Comparison of ENCODE assay signal across 23 mouse cellular contexts in genomic region chr7:19677872-19678271, GRCm38 (mm10). TPM values are rescaled to one million over a fixed set of nuclear protein-coding genes. Genes with fewer than 3 reads are reported as not detected.
DNase-seq lines count a peak whose midpoint lies in the region; ATAC-seq and TF ChIP-seq lines count a peak whose summit lies in the region.
"Had no signal": no experiment of that assay in that cellular context is flagged by ENCODE, and none has a peak within 500 bp of the region (broad histone marks: within the 10 kb centered on the region; RNA-seq: fewer than 3 reads in every experiment).

TSS of gene Apoc2 (minus strand) at chr7:19677941.

- no peak for TF ChIP-seq EP300 in stomach, postnatal 0 days (optimal IDR thresholded peaks at IDR 0.05)

- peak; percentile 94 for DNase-seq in liver, adult 2 months (ENCODE audit: extremely low read depth, low read depth, low spot score)
- DNase-seq in liver: no peak
- peak; percentile 58 for DNase-seq in large intestine, adult 2 months (ENCODE audit: low read depth, low spot score)
- DNase-seq in stomach, postnatal 0 days (ENCODE audit: low spot score): peak; percentile 35
- no peak for DNase-seq in frontal cortex, postnatal 14 days (ENCODE audit: low spot score in 2 of 2)
- no peak for DNase-seq in embryo, embryonic 10.5 days (ENCODE audit: low spot score)
- DNase-seq: cerebellum, adult 2 months; forebrain, postnatal 0 days; gastrocnemius, postnatal 14 days; heart, postnatal 10 days; kidney, adult 2 months; kidney, postnatal 4 days; lung, adult 2 months; lung, postnatal 4 days; thymus, postnatal 36 days had no signal

- no peaks in the 10 kb centered on the region for H3K27me3 ChIP-seq in liver, adult 2 months (ENCODE audit: control insufficient read depth, insufficient read depth, low read length)
- no peaks in the 10 kb centered on the region for H3K27me3 ChIP-seq in stomach, postnatal 0 days (ENCODE audit: control insufficient read depth, insufficient read depth, low read length)
- H3K27me3 ChIP-seq in heart, embryonic 11.5 days (ENCODE audit: control insufficient read depth, insufficient read depth, low read length): no peaks in the 10 kb centered on the region
- H3K27me3 ChIP-seq: embryonic facial prominence, embryonic 13.5 days; hindbrain, embryonic 13.5 days; midbrain, embryonic 15.5 days had no signal

- 0 out of 2 replicates have a peak, but pooled peaks have one; percentile 27 for TF ChIP-seq POLR2A in liver, adult 2 months (IDR thresholded peaks at IDR 0.05; ENCODE audit: extremely low read depth, insufficient read depth, low read length)

- WGBS in liver, adult 2 months: 21% methylated on average over 8 of the region's 8 CpGs
- WGBS in large intestine, adult 2 months: 42% methylated on average over 8 of the region's 8 CpGs
- WGBS in macrophage (ENCODE audit: missing documents): 100% methylated on average over 8 of the region's 8 CpGs
- 56% methylated on average over 8 of the region's 8 CpGs for WGBS in stomach, postnatal 0 days
- WGBS in heart, embryonic 11.5 days (ENCODE audit: insufficient replicate concordance): 61% methylated on average over 8 of the region's 8 CpGs

- peak within 1 kb of the TSS; percentile 69 for H3K4me3 ChIP-seq in liver, adult 2 months (ENCODE audit: insufficient read depth, low read depth, low read length)
- no peak within 1 kb of the TSS for H3K4me3 ChIP-seq in macrophage (ENCODE audit: inconsistent target)
- no peak within 1 kb of the TSS for H3K4me3 ChIP-seq in stomach, postnatal 0 days (ENCODE audit: low read depth, low read length)
- no peak within 1 kb of the TSS for H3K4me3 ChIP-seq in heart, embryonic 11.5 days (ENCODE audit: low read depth, low read length)
- H3K4me3 ChIP-seq: embryonic facial prominence, embryonic 13.5 days; hindbrain, embryonic 13.5 days; midbrain, embryonic 15.5 days had no signal

- peak within 1 kb of the TSS; percentile 100 for H3K27ac ChIP-seq in liver, adult 2 months (replicated peaks; ENCODE audit: insufficient read depth, low read depth, low read length)
- peak within 1 kb of the TSS; percentile 55 for H3K27ac ChIP-seq in macrophage
- no peak within 1 kb of the TSS for H3K27ac ChIP-seq in stomach, postnatal 0 days (replicated peaks)
- H3K27ac ChIP-seq in heart, embryonic 11.5 days (ENCODE audit: low read depth, low read length): no peak within 1 kb of the TSS
- H3K27ac ChIP-seq: embryonic facial prominence, embryonic 13.5 days; hindbrain, embryonic 13.5 days; midbrain, embryonic 15.5 days had no signal

- no peak within 1 kb of the TSS for H3K4me2 ChIP-seq in stomach, postnatal 0 days (replicated peaks; ENCODE audit: low read depth)
- H3K4me2 ChIP-seq in heart, embryonic 11.5 days: no peak within 1 kb of the TSS
- H3K4me2 ChIP-seq: embryonic facial prominence, embryonic 13.5 days; hindbrain, embryonic 13.5 days; midbrain, embryonic 15.5 days had no signal

- H3K36me3 ChIP-seq in liver, adult 2 months (ENCODE audit: control insufficient read depth, insufficient read depth, low read length): peaks cover 16% of the 10 kb centered on the region
- no peaks in the 10 kb centered on the region for H3K36me3 ChIP-seq in macrophage (ENCODE audit: inconsistent target)
- H3K36me3 ChIP-seq in stomach, postnatal 0 days (ENCODE audit: control insufficient read depth, insufficient read depth, low read length): no peaks in the 10 kb centered on the region
- no peaks in the 10 kb centered on the region for H3K36me3 ChIP-seq in heart, embryonic 11.5 days (ENCODE audit: control insufficient read depth, insufficient read depth, low read length)
- H3K36me3 ChIP-seq: embryonic facial prominence, embryonic 13.5 days; hindbrain, embryonic 13.5 days; midbrain, embryonic 15.5 days had no signal

- peaks cover 23% of the 10 kb centered on the region for H3K4me1 ChIP-seq in liver, adult 2 months (ENCODE audit: control insufficient read depth, insufficient read depth, low read length)
- no peaks in the 10 kb centered on the region for H3K4me1 ChIP-seq in stomach, postnatal 0 days (replicated peaks; ENCODE audit: control insufficient read depth, insufficient read depth)
- H3K4me1 ChIP-seq in heart, embryonic 11.5 days (ENCODE audit: control insufficient read depth, insufficient read depth, low read length): 0 out of 2 replicates have a peak, but pooled peaks cover 3% of the 10 kb centered on the region
- H3K4me1 ChIP-seq: embryonic facial prominence, embryonic 13.5 days; hindbrain, embryonic 13.5 days; midbrain, embryonic 15.5 days had no signal

- TF ChIP-seq CTCF in liver, adult 2 months (IDR thresholded peaks at IDR 0.05; ENCODE audit: low read depth, low read length): no peak
- no peak for TF ChIP-seq CTCF in stomach, postnatal 0 days (IDR thresholded peaks at IDR 0.05; ENCODE audit: low read depth)

- H3K79me2 ChIP-seq in liver, adult 2 months (ENCODE audit: control insufficient read depth, insufficient read depth, low read length): peaks cover 5% of the 10 kb centered on the region; the same call in 1 of the 2 replicates
- H3K79me2 ChIP-seq in macrophage (ENCODE audit: inconsistent target): no peaks in the 10 kb centered on the region

- ATAC-seq in stomach, postnatal 0 days (ENCODE audit: low FRiP score, low TSS enrichment): peak; percentile 66
- ATAC-seq in heart, embryonic 11.5 days (replicated peaks; ENCODE audit: insufficient number of reproducible peaks, low FRiP score, low TSS enrichment): no peak
- ATAC-seq: forebrain, postnatal 0 days; midbrain, embryonic 15.5 days had no signal

- H3K9me3 ChIP-seq in stomach, postnatal 0 days (ENCODE audit: control insufficient read depth, low read length): no peaks in the 10 kb centered on the region; the same call in 1 of the 2 replicates
- no peaks in the 10 kb centered on the region for H3K9me3 ChIP-seq in heart, embryonic 11.5 days (replicated peaks; ENCODE audit: control insufficient read depth, low read length)
- H3K9me3 ChIP-seq: embryonic facial prominence, embryonic 13.5 days; hindbrain, embryonic 13.5 days; midbrain, embryonic 15.5 days had no signal

- peak within 1 kb of the TSS; percentile 94 for H3K9ac ChIP-seq in liver, adult 2 months (ENCODE audit: low read depth, low read length)
- H3K9ac ChIP-seq in stomach, postnatal 0 days (ENCODE audit: low read length): no peak within 1 kb of the TSS
- no peak within 1 kb of the TSS for H3K9ac ChIP-seq in heart, embryonic 11.5 days (ENCODE audit: low read depth, low read length)
- H3K9ac ChIP-seq: embryonic facial prominence, embryonic 13.5 days; forebrain, postnatal 0 days; hindbrain, embryonic 13.5 days; midbrain, embryonic 15.5 days had no signal

RNA-seq across cellular contexts. Expression of gene Apoc2, which starts in this region (rescaled TPM):
- 283 and 389 TPM in 2 replicates for total RNA-seq in liver, adult 2 months (2014; rRNA removed)
- 221 and 425 TPM in 2 replicates for polyA plus RNA-seq in liver, adult 2 months (2012; rRNA removed)
- 201 and 493 TPM in 2 replicates for polyA plus RNA-seq in large intestine, adult 2 months (2012; rRNA removed)
- 1 to 10 TPM in 11 of 26 experiments, not detected in 15; 1.3 to 3.4 (median 2.2) TPM for total RNA-seq in macrophage (2018; cell fraction: chromatin; rRNA removed)
- total RNA-seq in macrophage (2018; cell fraction: cytosol; rRNA removed): 10 to 100 TPM; 21.6 to 44.6 (median 31.8) TPM
- 10 to 100 TPM in 4 of 26 experiments, 1 to 10 TPM in 22; 2.1 to 15.0 (median 5.5) TPM for total RNA-seq in macrophage (2018; cell fraction: nucleus; rRNA removed)
- polyA plus RNA-seq in macrophage (2018): 31.8 to 82.7 TPM (median 33.3 TPM) in 3 replicates
- polyA plus RNA-seq in stomach, postnatal 0 days (2015; fragmentation: Nextera tagmentation; extraction: Ambion mirVana): 8.7 and 10.7 TPM in 2 replicates
- 4.9 TPM in 1 of 2 replicates, not detected in the other for polyA plus RNA-seq in heart, embryonic 11.5 days (2014; fragmentation: Nextera tagmentation; extraction: Ambion mirVana)
- total RNA-seq: layer of hippocampus, postnatal 14 days; left cerebral cortex, postnatal 14 days had no signal
- polyA plus RNA-seq: cerebellum, adult 2 months; cortical plate, adult 2 months; embryonic facial prominence, embryonic 13.5 days; hindbrain, embryonic 13.5 days; midbrain, embryonic 15.5 days had no signal

Comparison
In these comparisons a context has a peak if more than half of its experiments do, and no peak if none do; other contexts are left out.
1. DNase-seq: peak in liver, adult 2 months (single experiment), large intestine, adult 2 months (single experiment) and stomach, postnatal 0 days (single experiment); none in liver (single experiment), frontal cortex, postnatal 14 days (0 of 2) and embryo, embryonic 10.5 days (single experiment).
2. H3K27ac ChIP-seq: peak in liver, adult 2 months (single experiment) and macrophage (single experiment); none in stomach, postnatal 0 days (single experiment) and heart, embryonic 11.5 days (single experiment).